Mouse (Mus musculus) layer of hippocampus, adult 8-10 months (tissue): ENCODE measurements at regions not wholly inside any gene's neighbourhood (a gene's known extent, or its start where the extent isn't known, plus 50 kb on each side); places are given as distances from the start of the nearest gene placed in this dataset.
A peak's percentile ranks its signal among the peaks of the same experiment; 100 is the strongest.

Source experiments
- DNase-seq, 2 experiments: peaks; one replicate each; pipeline ENCODE4 v3.0.0; 2022; ENCODE audit warnings: low spot score in 2 of 2

DNA sequence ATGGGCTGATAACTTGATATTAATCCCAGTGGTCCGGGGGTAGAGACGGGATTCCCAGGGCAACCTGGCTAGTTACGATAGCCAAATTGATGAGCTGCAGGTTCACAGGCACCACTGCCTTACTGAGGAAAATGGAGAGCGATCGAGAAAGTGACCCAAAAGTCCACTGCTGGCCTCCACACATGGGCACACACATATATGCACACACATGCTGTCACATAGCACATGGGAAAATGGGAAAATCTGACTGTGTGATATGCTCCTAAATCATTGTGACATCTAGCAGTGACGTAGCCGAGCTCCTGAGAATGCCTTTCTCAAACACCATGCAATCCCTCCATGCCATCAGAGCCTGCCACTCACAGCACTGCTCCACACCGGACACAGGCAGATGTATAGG is 83.8 kb upstream of the Cpsf6 start:
- DNase-seq, result no peak

GRCm38 (mm10) chr10:117462921-117463320 is 83.1 kb upstream of the Cpsf6 start:
- no peak for DNase-seq

DNA sequence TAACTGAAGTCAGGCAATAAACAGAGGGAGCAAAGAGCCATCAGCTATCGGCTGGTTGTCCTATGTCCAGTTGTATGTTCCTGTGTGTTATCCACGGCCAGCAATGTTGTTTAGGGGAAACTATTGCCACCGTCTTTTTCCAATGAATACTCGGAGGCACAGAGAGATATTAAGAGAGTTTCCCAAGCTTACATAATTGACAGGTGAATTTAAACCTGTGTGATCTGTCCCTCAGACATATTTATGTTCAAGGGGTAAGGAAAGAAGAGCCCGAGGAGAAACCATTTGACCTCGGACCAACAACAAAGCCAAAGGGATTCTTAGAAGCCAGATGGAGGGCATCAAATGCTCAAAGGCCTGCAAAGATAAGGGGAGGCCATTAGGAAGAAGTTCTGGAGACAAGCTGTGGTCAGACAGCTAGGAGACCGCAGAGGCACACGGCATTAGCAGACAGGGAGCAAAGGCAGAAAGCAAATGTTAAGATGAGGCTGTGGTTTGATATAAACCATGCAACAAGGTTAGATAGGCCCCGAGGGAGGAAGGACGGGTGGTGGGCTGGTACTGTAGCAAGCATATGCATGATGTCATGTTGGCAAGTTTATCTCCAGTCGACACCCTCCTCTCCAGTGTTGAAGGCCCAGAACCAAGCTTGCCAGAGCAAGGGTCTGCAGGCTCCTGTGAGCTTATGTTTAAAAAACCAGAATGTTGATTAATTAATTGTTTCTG is 82.1 kb upstream of the Cpsf6 start:
- DNase-seq, result no peak

GRCm38 (mm10) chr10:117461261-117461660 is 81.4 kb upstream of the Cpsf6 start:
- no peak for DNase-seq

DNA sequence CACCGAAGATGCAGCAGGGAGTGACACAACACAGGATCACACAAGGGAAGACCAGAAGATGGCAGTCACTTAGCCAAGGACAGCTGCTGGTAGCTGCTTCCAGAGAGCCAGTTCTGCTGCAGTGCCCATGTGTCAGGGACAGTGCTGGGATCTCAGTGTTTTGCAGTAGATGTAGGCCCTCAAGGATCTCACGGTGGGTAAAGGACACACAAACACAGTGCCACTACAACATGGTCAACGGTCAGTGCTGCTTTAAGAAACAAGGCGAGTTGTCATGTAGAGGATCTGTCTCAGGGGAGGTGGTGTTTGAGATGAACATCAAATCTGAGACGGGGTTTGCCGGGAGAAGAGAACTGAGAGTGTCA is 80.5 kb upstream of the Cpsf6 start:
- DNase-seq, result no peak

GRCm38 (mm10) chr10:117459651-117460365 is 80.0 kb upstream of the Cpsf6 start:
- no peak for DNase-seq

- DNase-seq, result no peak
These were observed 79.2 kb upstream of the Cpsf6 start for GRCm38 (mm10) chr10:117459041-117459475.

DNA sequence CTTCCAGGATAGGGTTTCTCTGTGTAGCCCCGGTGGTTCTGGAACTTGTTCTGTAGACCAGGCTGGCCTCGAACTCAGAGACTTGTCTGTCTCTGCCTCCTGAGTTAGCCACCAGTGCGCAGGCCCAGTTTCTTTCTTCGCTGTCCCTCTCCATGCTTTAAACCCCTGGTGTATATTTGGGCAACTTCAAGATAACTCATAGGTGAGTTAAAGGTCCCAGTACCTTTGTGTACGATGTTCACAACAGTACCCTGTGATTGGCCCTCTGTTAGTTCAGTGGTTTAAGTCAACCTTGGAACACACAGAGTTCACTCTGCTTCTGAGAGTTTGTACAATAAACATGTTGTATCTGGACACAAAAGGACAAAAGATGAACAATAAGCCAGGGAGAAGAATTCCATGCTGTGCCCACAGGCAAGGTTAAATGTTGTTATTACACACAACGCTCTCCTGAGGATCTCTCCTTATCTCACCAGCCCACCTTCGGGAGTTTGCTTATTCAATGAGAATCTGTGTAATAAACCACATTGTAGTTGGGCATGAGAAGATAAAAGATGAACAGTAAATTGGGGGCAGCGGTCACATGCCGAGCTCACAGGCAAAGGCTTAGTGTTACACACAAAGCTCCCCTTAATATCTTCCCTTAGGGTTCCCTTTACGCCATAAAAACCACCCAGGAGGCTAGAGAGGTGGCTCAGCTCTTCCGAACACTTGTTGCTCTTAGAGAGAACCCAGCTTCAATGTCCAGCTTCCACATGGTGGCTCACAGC is 78.6 kb upstream of the Cpsf6 start:
- DNase-seq, result no peak

DNA sequence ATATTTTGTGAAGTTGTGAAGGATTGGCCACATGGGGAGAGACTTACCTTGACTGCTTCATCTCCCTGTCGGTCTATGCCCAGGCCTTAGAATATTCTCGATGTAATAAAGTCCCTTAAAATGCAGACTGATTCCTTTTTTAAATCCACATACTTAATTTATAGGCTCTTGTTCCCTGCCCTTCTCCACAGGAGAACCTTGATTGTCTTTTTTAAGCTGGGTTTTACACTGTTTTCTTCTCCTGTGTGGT is 77.8 kb upstream of the Cpsf6 start:
- DNase-seq, result no peak

DNA sequence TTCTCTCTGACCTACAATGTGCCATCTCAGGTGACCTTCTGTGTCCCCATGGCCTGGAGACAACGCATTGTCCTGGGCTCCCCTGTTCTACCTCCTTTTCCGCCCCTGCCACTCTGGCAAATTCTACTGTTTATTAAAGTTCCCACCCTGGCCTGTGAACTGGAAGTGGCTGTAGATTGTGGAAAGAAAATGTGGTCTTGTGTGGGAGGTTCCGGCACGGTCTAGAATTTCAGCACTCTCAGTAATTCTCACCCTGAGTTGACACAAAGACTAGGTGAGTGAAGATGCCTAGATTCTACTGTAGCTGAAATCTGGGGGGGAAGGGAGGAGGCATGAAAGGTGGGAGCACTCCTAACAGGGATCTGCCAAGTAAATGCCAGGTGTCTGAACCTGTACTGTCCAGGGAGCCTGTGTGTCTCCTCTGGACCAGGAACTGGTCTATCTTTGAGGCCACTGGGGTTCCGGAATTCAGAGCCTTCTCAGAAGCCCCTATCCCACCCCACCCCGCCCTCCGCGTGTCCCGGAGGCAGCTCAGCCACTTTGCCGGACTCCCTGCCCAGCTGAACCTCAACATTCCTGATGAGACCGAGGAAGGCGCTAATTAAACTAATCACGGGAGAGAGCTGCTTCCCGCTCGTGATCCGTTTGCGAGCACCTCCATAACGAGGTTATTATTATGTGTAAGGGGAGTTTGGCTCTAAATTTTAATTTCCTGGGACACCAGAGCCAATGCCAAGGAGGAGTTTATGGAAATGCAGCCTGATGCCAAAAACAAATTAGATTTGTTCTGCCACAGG is 77.3 kb upstream of the Cpsf6 start:
- DNase-seq, result no peak

DNA sequence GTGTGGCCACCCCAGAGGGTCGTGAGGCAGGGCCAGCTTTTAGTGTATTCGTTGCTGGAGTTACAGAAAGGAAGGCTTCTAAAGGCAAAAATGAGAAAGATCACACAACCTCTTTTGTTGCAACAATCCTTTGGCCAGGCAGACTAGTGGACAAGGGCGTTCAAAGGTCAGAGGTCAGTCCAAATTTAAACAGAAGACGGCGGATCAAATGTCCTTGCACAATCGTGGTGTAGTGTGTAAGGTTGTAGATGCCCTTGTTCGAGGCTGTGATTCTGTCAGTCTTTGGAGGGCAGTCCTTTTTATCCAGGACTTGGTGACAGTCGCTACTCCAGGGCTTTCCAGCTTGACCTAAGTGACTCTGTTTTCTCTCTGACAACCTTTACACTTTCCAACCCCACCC is 76.6 kb upstream of the Cpsf6 start:
- no peak for DNase-seq

DNA sequence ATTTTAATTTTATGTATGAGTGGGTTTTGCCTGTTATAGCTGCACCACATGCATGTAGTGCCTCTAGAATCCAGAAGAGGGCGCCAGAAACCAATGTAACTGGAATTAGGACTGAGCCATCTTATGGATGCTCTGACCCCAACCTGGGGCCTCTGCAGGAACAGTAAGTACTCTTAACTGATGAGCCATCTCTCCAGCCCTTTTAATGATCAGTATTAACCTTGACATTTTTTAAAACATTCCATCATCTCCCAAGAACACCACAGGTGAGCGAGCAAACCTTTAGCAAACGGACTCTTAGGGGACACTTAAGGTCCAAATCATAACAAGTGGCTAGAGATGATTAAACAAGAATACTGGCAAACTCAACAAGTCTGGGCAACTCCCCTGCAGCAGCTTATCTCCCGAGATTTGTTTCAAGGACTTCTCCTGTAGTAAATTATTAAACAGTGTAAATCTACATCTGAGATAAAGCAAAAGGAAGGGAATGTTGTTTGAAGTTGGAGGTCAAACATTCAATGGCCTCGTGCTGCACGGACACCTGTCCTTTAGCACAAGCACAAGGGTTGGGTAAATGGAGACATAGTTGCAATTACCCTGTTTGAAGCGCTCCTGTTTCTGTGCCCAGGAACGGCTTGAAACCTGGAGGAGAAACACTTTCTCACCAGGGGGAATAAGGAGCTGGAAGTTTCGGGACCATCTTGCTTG is 75.9 kb upstream of the Cpsf6 start:
- peak in 1 of 2 experiments; percentile 39 for DNase-seq

- DNase-seq, result no peak
These were observed 75.1 kb upstream of the Cpsf6 start for GRCm38 (mm10) chr10:117454711-117455591.

- DNase-seq, result no peak
These were observed 74.3 kb upstream of the Cpsf6 start for GRCm38 (mm10) chr10:117454171-117454500.

DNA sequence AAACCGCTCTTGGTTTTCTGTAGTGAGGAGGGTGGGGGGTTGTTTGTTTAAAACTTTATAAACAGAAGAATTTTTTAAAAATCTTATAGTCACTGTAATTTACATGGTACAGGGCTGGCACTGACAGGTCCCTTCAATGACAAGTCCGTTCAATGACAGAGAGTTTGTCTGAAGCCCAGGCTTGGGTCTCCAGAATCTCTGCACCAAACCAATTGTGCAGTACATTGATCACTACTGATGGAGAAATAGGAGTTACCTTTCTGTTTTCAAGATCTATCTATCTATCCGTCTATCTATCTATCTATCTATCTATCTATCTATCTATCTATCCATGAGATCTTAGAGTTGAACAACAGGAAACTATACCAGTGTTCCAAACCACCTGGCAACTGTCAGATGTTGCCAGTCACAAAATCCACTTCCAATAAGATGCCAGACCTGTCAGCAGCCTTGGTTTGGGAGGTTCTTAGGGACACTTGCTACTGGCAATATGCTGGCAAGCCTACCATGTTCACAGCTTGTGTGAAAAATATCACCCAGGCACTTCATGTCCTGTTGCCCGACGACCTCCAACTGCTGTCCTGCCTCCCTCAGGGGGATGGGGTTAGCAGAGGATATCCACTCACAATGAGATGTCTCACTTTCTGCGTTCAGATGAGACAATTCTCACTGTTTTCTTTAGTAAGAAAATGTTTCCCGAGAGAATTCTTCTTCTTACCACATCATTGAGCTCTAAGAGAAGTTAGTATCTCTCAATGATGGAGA is 73.8 kb upstream of the Cpsf6 start:
- no peak for DNase-seq

GRCm38 (mm10) chr10:117452190-117452950 is 72.6 kb upstream of the Cpsf6 start:
- no peak for DNase-seq

- DNase-seq, result no peak
These were observed 71.8 kb upstream of the Cpsf6 start for GRCm38 (mm10) chr10:117451396-117452185.

GRCm38 (mm10) chr10:117450631-117451030 is 70.8 kb upstream of the Cpsf6 start:
- DNase-seq, result no peak
